Mouse (Mus musculus): ENCODE results near the gene Spryd4.

GRCm38 (mm10) chr10:128194024-128194550 is 17.5 kb downstream of the Spryd4 start, which contains the start of gene Gls2:
- TF ChIP-seq CTCF (IDR thresholded peaks at IDR 0.05; ENCODE audit: insufficient read depth, low read length) (no peak), POLR2A (IDR thresholded peaks at IDR 0.05; ENCODE audit: borderline replicate concordance, extremely low read depth, low read depth, low read length) (peak; percentile 62; the same call in 1 of the 2 replicates)

Measured in lung, adult 2 months (tissue).